Mouse (Mus musculus) hindbrain, embryonic 16.5 days (tissue): ENCODE data around the gene Prg3. TPM values are rescaled to one million over a fixed set of nuclear protein-coding genes. Genes with fewer than 3 reads are reported as not detected.

Experiments
- ATAC-seq: fragments of 200-750 bp; cut with Nextera tagmentation; 2 replicates; pipeline ENCODE4 v1.8.0; 2017; ENCODE audit warnings: moderate TSS enrichment, moderate library complexity
- H3K27ac ChIP-seq: fragments of 300-500 bp; sonication (generic); 2 replicates; pipeline ENCODE4 v1.5.1; 2014; ENCODE audit warnings: low read depth, mild to moderate bottlenecking, control low read depth, low read length, moderate library complexity
- H3K27me3 ChIP-seq: fragments of 300-500 bp; sonication (generic); replicated peaks from 2 replicates; pipeline ENCODE4 v1.6.1; 2014; ENCODE audit warnings: low read length; ENCODE audit not compliant: control insufficient read depth, insufficient read depth
- H3K36me3 ChIP-seq: fragments of 300-500 bp; sonication (generic); 2 replicates; pipeline ENCODE4 v1.6.1; 2014; ENCODE audit warnings: mild to moderate bottlenecking, low read length, moderate library complexity, mixed read lengths; ENCODE audit not compliant: control insufficient read depth, insufficient read depth
- H3K4me1 ChIP-seq: fragments of 300-500 bp; sonication (generic); 2 replicates; pipeline ENCODE4 v1.6.1; 2014; ENCODE audit warnings: low read depth, low read length; ENCODE audit not compliant: control insufficient read depth, insufficient read depth
- H3K4me2 ChIP-seq: fragments of 300-500 bp; sonication (generic); 2 replicates; pipeline ENCODE4 v1.6.1; 2014; ENCODE audit warnings: mild to moderate bottlenecking, low read length, control low read depth, moderate library complexity
- H3K4me3 ChIP-seq: fragments of 300-500 bp; sonication (generic); 2 replicates; pipeline ENCODE4 v1.5.1; 2014; ENCODE audit warnings: mild to moderate bottlenecking, low read length, control low read depth, moderate library complexity
- H3K9ac ChIP-seq: fragments of 300-500 bp; sonication (generic); 2 replicates; pipeline ENCODE4 v1.6.1; 2014; ENCODE audit warnings: low read depth, mild to moderate bottlenecking, control low read depth, low read length, moderate library complexity
- H3K9me3 ChIP-seq: fragments of 300-500 bp; sonication (generic); 2 replicates; pipeline ENCODE4 v1.6.1; 2014; ENCODE audit warnings: mild to moderate bottlenecking, low read length, moderate library complexity; ENCODE audit not compliant: control insufficient read depth
- WGBS: fragments of 180-500 bp; shearing (Covaris S2); extraction: QIAGEN DNeasy Blood & Tissue Kit; methylation state at CpG from one replicate; pipeline ENCODE4 v1.1.7; 2014; 5-methylcytosine and 5-hydroxymethylcytosine counted together
- polyA plus RNA-seq: library from polyadenylated mRNA; unstranded; fragments of >200 nt; fragmentation: Nextera tagmentation; extraction: Ambion mirVana; gene quantifications from 2 replicates; pipeline ENCODE4 v1.2.1, GENCODE M21; 2015

Prg3 gene
- polyA plus RNA-seq, 1 experiment from 2014 or later: not detected

DNA sequence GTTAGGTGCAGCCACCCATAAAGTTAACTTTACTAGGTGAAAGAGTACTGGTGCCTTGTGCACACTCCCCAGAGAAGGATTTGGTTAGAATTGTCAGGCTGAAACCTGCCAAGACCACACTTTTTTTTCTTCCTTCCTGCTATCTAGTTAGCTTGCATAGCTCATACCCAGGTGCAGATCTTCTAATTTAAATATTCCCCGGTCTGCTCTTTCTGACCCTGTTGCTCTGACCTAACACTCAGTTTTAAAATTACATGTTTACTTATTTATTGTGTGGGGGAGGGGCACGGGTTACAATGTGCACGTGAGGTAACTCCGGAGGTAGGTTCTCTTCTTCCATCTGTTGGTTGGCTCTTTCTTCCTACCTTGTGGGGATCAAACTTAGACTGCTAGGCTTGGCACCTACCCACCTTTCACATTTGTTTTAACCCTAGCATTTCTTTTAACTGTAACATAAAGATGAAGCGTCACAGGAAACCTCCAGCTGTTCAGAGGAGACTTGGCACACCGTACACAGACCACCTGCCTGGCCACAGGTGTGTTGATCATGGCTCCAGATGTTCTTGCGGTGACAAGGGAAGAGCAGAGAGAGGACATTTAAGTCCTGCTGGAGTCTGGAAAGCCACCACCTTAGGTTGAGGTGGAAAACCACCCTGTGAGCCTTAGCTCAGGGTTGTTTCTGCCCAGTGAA lies 23.8 kb upstream of the Prg3 start:
- 88% methylated on average over 7 of the region's 7 CpGs for WGBS
- no peak for ATAC-seq
- no peak overlapping the region for H3K4me2 ChIP-seq
- H3K27ac ChIP-seq: no peak overlapping the region
- no peak overlapping the region for H3K4me3 ChIP-seq
- H3K9me3 ChIP-seq: no peaks in the 10 kb centered on the region
- no peaks in the 10 kb centered on the region for H3K27me3 ChIP-seq
- H3K4me1 ChIP-seq: no peaks in the 10 kb centered on the region
- no peak overlapping the region for H3K9ac ChIP-seq
- H3K36me3 ChIP-seq: no peaks in the 10 kb centered on the region

DNA sequence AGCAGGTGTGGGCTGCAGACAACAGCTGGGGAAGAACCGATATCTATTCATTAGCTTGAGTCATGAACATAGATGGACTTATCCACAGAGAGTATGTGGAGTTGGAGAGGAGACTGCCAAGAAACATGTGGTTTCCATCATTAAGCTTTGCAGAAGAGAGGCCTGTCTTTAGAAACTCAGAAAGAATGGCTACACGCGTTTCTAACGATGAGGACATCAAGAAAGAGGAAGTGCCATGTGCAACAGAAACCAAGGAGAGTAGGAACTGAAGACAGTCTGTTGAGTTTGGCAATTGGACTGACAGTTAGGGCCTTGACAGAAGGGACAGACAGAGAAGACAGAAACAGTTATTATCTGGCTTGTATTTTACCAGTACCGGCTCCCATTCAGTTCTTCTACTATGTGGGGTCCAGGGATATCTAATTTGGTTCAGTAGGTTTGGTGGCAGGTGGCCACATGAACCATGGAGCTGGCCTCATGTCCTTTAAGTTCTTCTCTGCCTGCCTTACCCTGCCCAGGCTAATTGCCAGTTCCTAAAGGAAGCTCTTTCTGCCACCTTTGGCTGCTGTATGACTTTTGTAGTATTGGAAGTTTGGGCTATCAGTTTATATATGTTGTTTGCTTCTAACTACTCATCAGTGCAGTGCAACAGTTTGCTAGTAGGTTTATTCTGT lies 20.6 kb upstream of the Prg3 start:
- H3K4me2 ChIP-seq: no peak overlapping the region
- H3K9me3 ChIP-seq: no peaks in the 10 kb centered on the region
- no peaks in the 10 kb centered on the region for H3K36me3 ChIP-seq
- no peak overlapping the region for H3K4me3 ChIP-seq
- H3K4me1 ChIP-seq: no peaks in the 10 kb centered on the region
- H3K9ac ChIP-seq: no peak overlapping the region
- H3K27me3 ChIP-seq: no peaks in the 10 kb centered on the region
- no peak for ATAC-seq
- WGBS: 92% methylated on average over 5 of the region's 5 CpGs
- H3K27ac ChIP-seq: no peak overlapping the region

DNA sequence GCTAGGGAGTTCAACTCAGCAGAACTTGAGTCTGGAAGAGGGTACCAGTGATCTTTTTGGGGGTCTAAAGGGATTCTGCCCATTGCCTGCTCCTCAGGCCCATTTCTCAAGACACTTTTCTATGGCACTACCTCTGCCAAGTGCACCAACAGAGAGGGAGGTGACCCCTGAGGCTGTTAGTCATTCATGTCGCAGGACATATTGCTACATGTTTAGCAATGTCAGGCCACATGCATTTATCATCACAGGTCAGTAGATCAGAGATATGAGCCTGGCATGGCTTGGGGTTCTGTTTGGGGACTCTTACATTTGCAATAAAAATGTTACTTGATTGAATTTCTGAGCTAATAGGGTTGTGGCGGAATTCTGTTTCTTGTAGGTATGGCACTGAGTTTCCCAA lies 12.4 kb upstream of the Prg3 start:
- H3K36me3 ChIP-seq: no peaks in the 10 kb centered on the region
- no peaks in the 10 kb centered on the region for H3K4me1 ChIP-seq
- H3K27me3 ChIP-seq: no peaks in the 10 kb centered on the region
- H3K4me3 ChIP-seq: no peak overlapping the region
- no peak overlapping the region for H3K27ac ChIP-seq
- no peak overlapping the region for H3K4me2 ChIP-seq
- H3K9me3 ChIP-seq: no peaks in the 10 kb centered on the region
- 87% methylated on average over 2 of the region's 2 CpGs for WGBS
- no peak for ATAC-seq
- no peak overlapping the region for H3K9ac ChIP-seq

GRCm38 (mm10) chr2:84980188-84980587 lies 7.8 kb upstream of the Prg3 start, which contains the start of gene Prg2:
Gene Prg2, plus strand, starts transcription at chr2:84980461.
- H3K4me1 ChIP-seq: no peaks in the 10 kb centered on the region
- 65% methylated on average over 1 of the region's 1 CpGs for WGBS
- H3K27me3 ChIP-seq: no peaks in the 10 kb centered on the region
- no peak within 1 kb of the TSS for H3K4me3 ChIP-seq
- no peak within 1 kb of the TSS for H3K27ac ChIP-seq
- H3K9me3 ChIP-seq: no peaks in the 10 kb centered on the region
- no peaks in the 10 kb centered on the region for H3K36me3 ChIP-seq
- no peak within 1 kb of the TSS for H3K4me2 ChIP-seq
- no peak for ATAC-seq
- no peak within 1 kb of the TSS for H3K9ac ChIP-seq

DNA sequence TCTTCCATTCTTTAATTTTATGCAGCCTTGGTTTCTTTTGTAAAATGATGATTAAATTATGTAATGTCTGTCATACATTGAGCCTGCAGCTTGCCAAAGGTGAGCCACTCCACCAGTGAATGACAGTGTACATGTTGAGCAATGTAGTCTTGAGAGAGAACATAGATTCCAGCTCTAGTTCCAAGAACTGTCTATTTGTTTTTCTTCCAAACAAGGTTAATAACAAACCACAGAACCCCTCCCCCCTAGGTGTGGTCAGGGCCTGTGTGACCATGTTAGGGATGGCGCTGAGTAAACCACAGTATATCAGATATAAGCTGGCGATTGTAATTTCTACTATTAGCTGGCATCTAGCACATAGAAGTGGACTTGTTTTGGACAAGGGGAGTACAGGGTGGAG lies 8.4 kb downstream of the Prg3 start:
- H3K9me3 ChIP-seq: no peaks in the 10 kb centered on the region
- H3K4me2 ChIP-seq: no peak overlapping the region
- no peaks in the 10 kb centered on the region for H3K27me3 ChIP-seq
- WGBS: 89% methylated on average over 2 of the region's 2 CpGs
- no peaks in the 10 kb centered on the region for H3K4me1 ChIP-seq
- ATAC-seq: no peak
- no peak overlapping the region for H3K4me3 ChIP-seq
- H3K9ac ChIP-seq: no peak overlapping the region
- H3K36me3 ChIP-seq: no peaks in the 10 kb centered on the region
- no peak overlapping the region for H3K27ac ChIP-seq

GRCm38 (mm10) chr2:84999486-85000181 lies 11.6 kb downstream of the Prg3 start:
- no peak for ATAC-seq
- Histone ChIP-seq H3K36me3 (no peaks in the 10 kb centered on the region), H3K9me3 (no peaks in the 10 kb centered on the region), H3K4me1 (no peaks in the 10 kb centered on the region), H3K27ac (no peak overlapping the region), H3K4me2 (no peak overlapping the region), H3K4me3 (no peak overlapping the region), H3K9ac (no peak overlapping the region), H3K27me3 (no peaks in the 10 kb centered on the region)
- WGBS: 75% methylated on average over 3 of the region's 3 CpGs

DNA sequence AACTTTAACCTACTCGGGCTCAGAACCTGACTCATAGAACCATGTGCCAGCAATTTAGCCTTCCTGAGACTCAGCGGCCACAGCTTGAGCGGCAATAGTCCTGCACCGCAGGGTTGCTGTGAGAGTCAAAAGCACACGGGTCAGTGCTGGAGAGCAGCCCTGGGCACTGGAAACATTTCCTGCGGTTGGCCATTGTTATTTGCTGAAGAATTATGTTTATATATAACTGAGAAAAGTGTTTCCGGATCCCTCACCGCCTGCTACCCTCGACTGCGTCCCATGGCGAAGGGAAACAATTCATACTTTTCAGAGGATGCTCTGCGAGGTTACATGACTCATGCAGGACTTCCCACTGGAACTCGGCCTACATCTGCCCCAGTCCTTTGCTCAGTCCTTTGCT lies 13.5 kb downstream of the Prg3 start:
- H3K4me2 ChIP-seq: no peak overlapping the region
- no peaks in the 10 kb centered on the region for H3K4me1 ChIP-seq
- no peaks in the 10 kb centered on the region for H3K36me3 ChIP-seq
- H3K9ac ChIP-seq: no peak overlapping the region
- H3K9me3 ChIP-seq: no peaks in the 10 kb centered on the region
- H3K4me3 ChIP-seq: no peak overlapping the region
- ATAC-seq: no peak
- no peak overlapping the region for H3K27ac ChIP-seq
- H3K27me3 ChIP-seq: no peaks in the 10 kb centered on the region
- WGBS: 63% methylated on average over 13 of the region's 13 CpGs

DNA sequence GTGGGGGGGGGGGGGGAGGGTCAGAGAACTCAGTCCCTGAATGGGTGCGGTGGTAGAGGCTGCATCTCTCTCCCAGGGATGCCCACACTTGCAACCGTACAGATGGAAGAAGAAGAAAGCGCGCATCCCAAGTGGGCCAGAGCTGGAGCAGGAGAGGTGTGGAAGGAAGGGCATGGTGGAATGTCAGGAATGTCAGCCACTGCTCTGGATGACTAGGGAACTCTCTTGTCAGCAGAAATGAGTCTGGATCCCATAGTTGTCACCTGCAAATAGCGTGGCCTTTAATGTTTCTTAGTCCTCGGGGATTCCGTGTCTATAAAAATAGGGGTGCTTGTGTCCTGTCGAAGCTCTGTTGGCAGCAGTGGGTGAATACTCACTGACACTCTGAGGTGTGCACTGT lies 14.6 kb downstream of the Prg3 start:
- no peaks in the 10 kb centered on the region for H3K36me3 ChIP-seq
- 81% methylated on average over 8 of the region's 8 CpGs for WGBS
- H3K4me3 ChIP-seq: no peak overlapping the region
- no peak overlapping the region for H3K4me2 ChIP-seq
- H3K9me3 ChIP-seq: no peaks in the 10 kb centered on the region
- H3K9ac ChIP-seq: no peak overlapping the region
- H3K27ac ChIP-seq: no peak overlapping the region
- H3K4me1 ChIP-seq: no peaks in the 10 kb centered on the region
- no peak for ATAC-seq
- no peaks in the 10 kb centered on the region for H3K27me3 ChIP-seq

DNA sequence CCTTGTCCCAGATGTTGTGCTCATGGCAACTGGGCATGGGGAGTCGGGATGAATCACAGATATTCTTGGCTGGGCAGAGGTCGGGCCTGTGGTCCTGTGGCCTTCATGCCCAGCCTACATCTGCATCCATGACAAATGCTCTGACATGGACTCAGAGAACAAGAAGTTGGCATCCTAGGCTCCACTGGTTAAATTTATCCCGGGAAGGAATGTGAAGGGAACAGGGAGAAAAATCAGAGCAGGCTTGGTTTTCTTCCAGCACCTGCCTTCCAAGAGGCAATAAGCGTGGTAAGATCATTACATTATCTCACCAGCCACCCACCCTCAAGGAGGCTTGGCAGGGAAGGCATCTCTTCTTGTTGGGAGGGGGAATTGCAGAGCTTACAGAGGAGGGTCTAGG lies 16.3 kb downstream of the Prg3 start:
- Histone ChIP-seq H3K4me3 (no peak overlapping the region), H3K9ac (no peak overlapping the region), H3K4me2 (no peak overlapping the region), H3K4me1 (no peaks in the 10 kb centered on the region), H3K27me3 (no peaks in the 10 kb centered on the region), H3K9me3 (no peaks in the 10 kb centered on the region), H3K36me3 (no peaks in the 10 kb centered on the region), H3K27ac (no peak overlapping the region)
- ATAC-seq: no peak
- WGBS: 83% methylated on average over 4 of the region's 4 CpGs
